Mouse (Mus musculus) embryonic facial prominence, embryonic 11.5 days (tissue): ENCODE data around the gene Cwc27. TPM values are rescaled to one million over a fixed set of nuclear protein-coding genes. Genes with fewer than 3 reads are reported as not detected.
A peak's percentile ranks its signal among the peaks of the same experiment; 100 is the strongest.

Source experiments
- ATAC-seq: fragments of 200-750 bp; cut with Nextera tagmentation; replicated peaks from 2 replicates; pipeline ENCODE4 v1.8.0; 2017; ENCODE audit warnings: low read depth; ENCODE audit not compliant: insufficient number of reproducible peaks, low FRiP score, low TSS enrichment
- DNase-seq: peaks from one replicate; pipeline ENCODE4 v3.0.0-alpha.2; 2015; ENCODE audit warnings: low spot score
- H3K27ac ChIP-seq: fragments of 300-500 bp; sonication (generic); replicated peaks from 2 replicates; pipeline ENCODE4 v1.5.1; 2014; ENCODE audit warnings: mild to moderate bottlenecking, low read depth, low read length, control low read depth
- H3K27me3 ChIP-seq: fragments of 300-500 bp; sonication (generic); 2 replicates; pipeline ENCODE4 v1.6.1; 2014; ENCODE audit warnings: mild to moderate bottlenecking, low read length, moderate library complexity, mixed read lengths; ENCODE audit not compliant: control insufficient read depth, insufficient read depth
- H3K36me3 ChIP-seq: fragments of 300-500 bp; sonication (generic); replicated peaks from 2 replicates; pipeline ENCODE4 v1.6.1; 2014; ENCODE audit warnings: low read depth, mild to moderate bottlenecking, low read length, moderate library complexity, mixed read lengths; ENCODE audit not compliant: control insufficient read depth, insufficient read depth
- H3K4me1 ChIP-seq: fragments of 300-500 bp; sonication (generic); 2 replicates; pipeline ENCODE4 v1.6.1; 2014; ENCODE audit warnings: low read length, mixed read lengths; ENCODE audit not compliant: control insufficient read depth, insufficient read depth
- H3K4me2 ChIP-seq: fragments of 300-500 bp; sonication (generic); 2 replicates; pipeline ENCODE4 v1.6.1; 2014; ENCODE audit warnings: low read depth, mild to moderate bottlenecking, control low read depth, low read length, moderate library complexity
- H3K4me3 ChIP-seq: fragments of 300-500 bp; sonication (generic); 2 replicates; pipeline ENCODE4 v1.5.1; 2014; ENCODE audit warnings: low read depth, low read length, control low read depth
- H3K9ac ChIP-seq: fragments of 300-500 bp; sonication (generic); replicated peaks from 2 replicates; pipeline ENCODE4 v1.6.1; 2014; ENCODE audit warnings: mild to moderate bottlenecking, control low read depth, low read length
- H3K9me3 ChIP-seq: fragments of 300-500 bp; sonication (generic); replicated peaks from 2 replicates; pipeline ENCODE4 v1.6.1; 2016; ENCODE audit warnings: mild to moderate bottlenecking, low read length, inconsistent platforms, mixed read lengths; ENCODE audit not compliant: control insufficient read depth
- WGBS: fragments of 180-500 bp; shearing (Covaris S2); extraction: QIAGEN DNeasy Blood & Tissue Kit; methylation state at CpG from one replicate; pipeline ENCODE4 v1.1.7; 2014; 5-methylcytosine and 5-hydroxymethylcytosine counted together
- polyA plus RNA-seq: library from polyadenylated mRNA; unstranded; fragments of >200 nt; fragmentation: Nextera tagmentation; extraction: Ambion mirVana; gene quantifications from 2 replicates; pipeline ENCODE4 v1.2.1, GENCODE M21; 2014

Cwc27 gene
- polyA plus RNA-seq, 1 experiment from 2014 or later = 34.0 TPM

DNA sequence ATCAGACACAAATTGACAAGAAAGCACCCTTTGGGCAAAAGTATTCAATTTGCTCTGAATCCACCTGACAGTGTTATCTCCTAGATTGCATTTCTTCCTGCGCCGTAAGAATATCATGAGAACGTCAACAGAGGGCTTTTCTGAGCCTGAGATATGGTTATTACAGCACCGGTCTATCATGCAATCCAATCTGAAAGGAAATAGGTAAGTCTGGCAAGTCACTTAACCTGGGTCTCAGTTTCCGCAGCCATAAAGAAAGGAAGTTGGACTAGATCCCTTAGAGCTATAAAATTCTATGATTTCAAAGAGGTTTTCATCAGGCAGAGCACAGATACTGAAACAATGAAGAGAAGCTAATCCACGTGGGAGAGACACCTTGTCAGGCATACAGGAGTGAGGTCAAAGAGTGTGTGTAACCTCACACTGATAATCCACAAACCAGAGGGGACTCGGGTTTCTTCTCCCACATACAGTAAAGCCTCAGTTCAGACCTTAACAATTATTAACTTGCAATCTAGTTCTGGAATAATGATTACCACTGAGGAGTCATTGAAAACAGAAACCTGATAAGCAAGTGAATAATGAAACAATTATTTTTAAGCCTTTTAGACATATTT lies 17.3 kb downstream of the Cwc27 start:
- no peaks in the 10 kb centered on the region; the same call in 1 of the 2 replicates for H3K36me3 ChIP-seq
- 89% methylated on average over 7 of the region's 7 CpGs for WGBS
- DNase-seq = no peak

DNA sequence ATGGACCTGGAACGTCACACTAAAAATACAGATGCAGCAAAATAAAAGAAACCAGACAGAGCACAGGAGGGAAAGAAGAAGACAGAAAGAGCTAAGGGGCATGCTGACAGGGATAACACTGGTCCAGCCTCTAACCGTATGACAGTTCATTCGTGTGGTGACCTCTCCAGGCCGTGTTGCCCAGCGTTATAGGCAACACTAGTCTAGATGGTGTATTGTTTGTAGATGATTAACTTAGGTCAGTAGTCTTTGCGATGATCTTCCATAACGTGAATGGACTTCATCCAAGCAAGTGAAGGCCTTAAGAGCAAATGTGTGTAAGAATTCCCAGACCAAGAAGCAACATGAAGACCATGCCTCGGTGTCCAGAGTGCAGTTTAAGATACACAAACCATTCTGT lies 17.9 kb downstream of the Cwc27 start:
- DNase-seq (no peak), ATAC-seq (no peak)
- no peaks in the 10 kb centered on the region; the same call in 1 of the 2 replicates for H3K36me3 ChIP-seq
- no peak overlapping the region for H3K4me3 ChIP-seq
- H3K27ac ChIP-seq = no peak overlapping the region
- H3K9me3 ChIP-seq = no peaks in the 10 kb centered on the region
- no peaks in the 10 kb centered on the region for H3K27me3 ChIP-seq
- H3K9ac ChIP-seq = no peak overlapping the region
- no peaks in the 10 kb centered on the region for H3K4me1 ChIP-seq
- 90% methylated on average over 8 of the region's 8 CpGs for WGBS
- H3K4me2 ChIP-seq = no peak overlapping the region

More for the DNA sequence above, 17.3 kb downstream of the Cwc27 start:
- Histone ChIP-seq H3K9me3 (no peaks in the 10 kb centered on the region), H3K27me3 (no peaks in the 10 kb centered on the region), H3K9ac (no peak overlapping the region), H3K27ac (no peak overlapping the region), H3K4me2 (no peak overlapping the region), H3K4me1 (no peaks in the 10 kb centered on the region), H3K4me3 (no peak overlapping the region)
- ATAC-seq = no peak

DNA sequence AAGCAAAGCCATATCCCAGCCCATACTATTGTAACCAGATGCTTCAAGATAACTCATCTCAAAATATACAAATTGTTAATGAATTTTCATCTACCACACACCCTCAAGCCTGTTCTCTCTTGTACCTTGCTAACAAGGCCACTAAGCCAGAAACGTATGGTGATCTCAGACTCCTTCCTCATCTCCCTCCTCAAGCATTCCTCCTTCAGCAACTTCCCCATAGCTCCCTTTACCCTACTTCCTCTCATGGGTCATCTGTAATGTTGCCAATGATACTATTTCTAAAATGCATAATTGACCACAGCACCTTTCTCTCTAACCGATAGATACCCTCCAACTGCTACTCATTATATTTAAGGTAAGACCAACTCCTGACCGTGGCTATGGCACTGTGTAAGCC lies 22.5 kb downstream of the Cwc27 start:
- DNase-seq = no peak
- no peak overlapping the region for H3K9ac ChIP-seq
- H3K9me3 ChIP-seq = no peaks in the 10 kb centered on the region
- no peak overlapping the region for H3K4me3 ChIP-seq
- H3K27ac ChIP-seq = no peak overlapping the region
- no peaks in the 10 kb centered on the region for H3K4me1 ChIP-seq
- 87% methylated on average over 3 of the region's 3 CpGs for WGBS
- no peak overlapping the region for H3K4me2 ChIP-seq
- H3K27me3 ChIP-seq = no peaks in the 10 kb centered on the region
- H3K36me3 ChIP-seq = no peaks in the 10 kb centered on the region
- no peak for ATAC-seq

DNA sequence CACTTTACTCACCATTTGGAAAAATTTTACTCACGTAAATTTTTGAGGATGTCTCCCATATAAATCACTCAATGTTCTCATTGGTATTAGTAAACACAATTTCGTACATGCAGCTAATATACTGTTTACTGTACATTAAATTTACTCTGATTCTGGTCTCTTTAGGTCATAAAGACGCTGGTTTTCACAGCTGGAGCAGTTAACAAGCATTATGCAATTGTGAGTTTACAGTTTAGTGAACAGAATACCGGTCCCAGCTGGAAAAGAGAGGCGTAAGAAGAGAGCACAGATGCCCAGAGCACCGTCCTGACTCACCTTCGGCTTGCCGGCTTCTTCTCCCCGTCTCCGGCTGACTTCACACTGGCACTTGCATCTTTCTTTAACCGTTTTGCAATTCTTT lies 24.8 kb downstream of the Cwc27 start, which contains the start of gene Srek1ip1:
TSS of gene Srek1ip1 (plus strand) at position 301 of the 400 bp plus-strand sequence.
- Histone ChIP-seq H3K4me1 (no peaks in the 10 kb centered on the region), H3K4me3 (no peak within 1 kb of the TSS), H3K9ac (no peak within 1 kb of the TSS), H3K27me3 (no peaks in the 10 kb centered on the region), H3K9me3 (no peaks in the 10 kb centered on the region), H3K27ac (no peak within 1 kb of the TSS), H3K36me3 (no peaks in the 10 kb centered on the region), H3K4me2 (no peak within 1 kb of the TSS)
- ATAC-seq = no peak
- no peak for DNase-seq
- WGBS = 93% methylated on average over 11 of the region's 11 CpGs

DNA sequence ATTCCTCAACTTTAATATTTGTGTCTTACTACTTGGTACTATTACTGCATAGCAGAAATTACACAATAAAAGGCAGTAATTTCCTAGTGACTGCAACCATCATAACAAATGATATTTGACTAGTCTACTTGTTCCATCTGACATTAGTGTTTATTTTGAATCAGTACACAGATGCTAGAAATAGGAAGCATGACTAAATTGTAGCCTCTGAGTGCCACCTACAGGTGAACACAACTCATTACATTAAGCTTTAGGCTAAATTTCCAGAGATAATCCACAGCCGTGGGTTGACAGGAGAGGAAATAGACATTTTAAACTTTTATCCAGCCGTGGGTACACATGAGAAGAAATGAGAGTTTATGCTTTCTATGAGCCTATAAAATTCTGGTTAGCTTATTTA lies 27.3 kb downstream of the Cwc27 start:
- ATAC-seq = no peak
- peak; percentile 71 for DNase-seq
- Histone ChIP-seq H3K36me3 (no peaks in the 10 kb centered on the region), H3K4me1 (no peaks in the 10 kb centered on the region), H3K27me3 (no peaks in the 10 kb centered on the region), H3K9me3 (no peaks in the 10 kb centered on the region), H3K4me3 (no peak overlapping the region), H3K27ac (no peak overlapping the region), H3K4me2 (no peak overlapping the region), H3K9ac (no peak overlapping the region)
- 11% methylated on average over 2 of the region's 2 CpGs for WGBS

DNA sequence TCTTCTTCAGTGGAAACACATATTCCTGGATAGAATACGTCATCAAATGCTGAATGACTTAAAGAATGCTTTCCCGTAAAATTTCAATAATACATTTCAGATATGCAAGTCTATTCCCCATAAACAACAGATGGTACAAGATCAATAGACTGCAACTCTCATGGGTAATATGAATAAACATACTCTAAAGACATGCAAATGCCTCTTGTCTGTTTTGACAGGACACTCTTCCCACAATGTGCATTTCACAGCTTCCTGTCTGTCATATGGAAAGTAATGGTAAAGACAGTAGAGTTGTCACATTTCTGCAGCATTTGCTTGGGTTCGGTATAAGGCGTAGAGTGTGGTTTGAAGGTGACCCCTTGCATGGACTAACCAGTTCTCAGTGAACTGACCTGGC lies 29.7 kb downstream of the Cwc27 start:
- Histone ChIP-seq H3K27me3 (no peaks in the 10 kb centered on the region), H3K4me1 (no peaks in the 10 kb centered on the region), H3K27ac (no peak overlapping the region), H3K9me3 (no peaks in the 10 kb centered on the region), H3K9ac (no peak overlapping the region), H3K4me2 (no peak overlapping the region), H3K36me3 (no peaks in the 10 kb centered on the region), H3K4me3 (no peak overlapping the region)
- DNase-seq (no peak), ATAC-seq (no peak)
- WGBS = 93% methylated on average over 4 of the region's 4 CpGs

DNA sequence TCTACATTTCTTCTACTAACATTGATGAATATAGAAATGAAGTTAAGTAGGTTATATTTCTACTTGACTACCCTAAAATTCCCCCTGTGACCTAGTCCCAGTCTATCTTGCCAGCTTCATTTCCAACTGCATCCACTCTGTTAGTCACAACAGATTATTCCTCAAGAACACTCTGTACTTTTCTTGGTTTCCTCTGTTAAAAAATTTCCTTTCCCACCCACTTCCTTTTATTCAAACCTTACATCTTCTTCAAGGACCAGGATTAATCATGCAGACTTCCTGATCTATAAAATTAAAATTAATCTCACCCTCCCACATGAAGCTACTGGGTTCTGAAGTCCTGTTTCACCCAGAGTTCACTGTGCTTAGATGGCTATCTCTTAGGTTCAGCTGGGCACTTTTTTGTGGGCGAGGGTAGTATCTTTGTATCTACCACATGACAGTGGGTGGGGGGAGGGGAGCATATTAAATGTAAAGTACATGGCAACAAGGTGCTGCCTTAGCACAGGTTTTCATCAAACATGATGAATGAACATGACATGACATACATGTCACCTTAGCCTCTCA lies 37.8 kb downstream of the Cwc27 start:
- no peak overlapping the region for H3K9ac ChIP-seq
- H3K9me3 ChIP-seq = no peaks in the 10 kb centered on the region
- H3K27me3 ChIP-seq = no peaks in the 10 kb centered on the region
- H3K36me3 ChIP-seq = no peaks in the 10 kb centered on the region
- no peaks in the 10 kb centered on the region for H3K4me1 ChIP-seq
- 71% methylated on average over 1 of the region's 1 CpGs for WGBS
- ATAC-seq (no peak), DNase-seq (no peak)
- H3K4me2 ChIP-seq = no peak overlapping the region
- H3K4me3 ChIP-seq = no peak overlapping the region
- no peak overlapping the region for H3K27ac ChIP-seq

DNA sequence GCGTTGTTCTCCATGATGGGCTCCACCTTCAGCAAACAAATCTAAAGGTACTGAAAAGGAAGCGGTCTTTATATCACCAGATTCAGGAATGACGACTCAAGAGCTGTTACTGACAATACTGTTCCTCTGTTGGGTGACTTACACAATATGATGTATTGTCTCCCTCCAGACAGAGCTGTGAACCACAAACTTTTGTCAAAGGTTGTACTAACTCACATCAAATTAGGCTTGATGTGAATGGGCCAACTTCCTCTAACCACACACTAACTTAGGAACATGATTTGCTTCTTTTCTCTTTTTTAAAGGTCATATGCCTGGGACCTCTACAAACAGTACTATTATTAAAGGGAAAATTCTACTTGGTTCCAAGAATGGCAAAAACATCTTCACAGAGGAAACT lies 53.7 kb downstream of the Cwc27 start:
- no peak overlapping the region for H3K27ac ChIP-seq
- no peaks in the 10 kb centered on the region for H3K27me3 ChIP-seq
- no peaks in the 10 kb centered on the region for H3K36me3 ChIP-seq
- ATAC-seq (no peak), DNase-seq (no peak)
- no peaks in the 10 kb centered on the region for H3K9me3 ChIP-seq
- no peak overlapping the region for H3K9ac ChIP-seq
- no peaks in the 10 kb centered on the region for H3K4me1 ChIP-seq
- H3K4me3 ChIP-seq = no peak overlapping the region
- no peak overlapping the region for H3K4me2 ChIP-seq
- 77% methylated on average over 3 of the region's 3 CpGs for WGBS
